Mouse (Mus musculus) T-helper 17 cell (primary cell): ENCODE measurements around the gene Gm9789.
"Not testable (repeated sequence)": the region's sequence is repeated elsewhere in the genome, so short reads cannot be mapped to it uniquely, and the experiment has no call there.

ENCODE experiments used
- in situ Hi-C, 2 experiments: fragments of 300-600 bp; cut with MboI, MseI; formaldehyde crosslinking; loops; 1 replicate in 1 of 2; 2 replicates in 1 of 2; pipeline ENCODE4 v1.15.1; 2025; ENCODE audit warnings: high pct_unique_total_duplicates in 2 of 2

Gm9789 gene

GRCm38 (mm10) chr16:89157652-89158051 lies at the start of gene Gm9789:
Gene Gm9789, plus strand, starts transcription at chr16:89157952.
- in situ Hi-C loops: no loop called here

- in situ Hi-C loops: no loop called here
Observed at GRCm38 (mm10) chr16:89140551-89140950, 17.2 kb upstream of the Gm9789 start, which contains the start of gene Gm6358. Gene Gm6358, plus strand, starts transcription at chr16:89140851.

- in situ Hi-C loops: no loop called here
Observed at GRCm38 (mm10) chr16:89150786-89151185, 7.0 kb upstream of the Gm9789 start, which contains the start of gene Gm10061. Gene Gm10061, plus strand, starts transcription at chr16:89151086.

GRCm38 (mm10) chr16:89169190-89169589 lies 11.4 kb downstream of the Gm9789 start, which contains the start of gene Gm7735:
Gene Gm7735, plus strand, starts transcription at chr16:89169490.
- in situ Hi-C loops: not testable (repeated sequence)

- in situ Hi-C loops: no loop called here
Observed at GRCm38 (mm10) chr16:89174435-89174834, 16.7 kb downstream of the Gm9789 start, which contains the start of gene 1110057P08Rik. Gene 1110057P08Rik, plus strand, starts transcription at chr16:89174735.

GRCm38 (mm10) chr16:89188621-89189020 lies 30.9 kb downstream of the Gm9789 start:
- in situ Hi-C loops: no loop called here

- in situ Hi-C loops: no loop called here
Observed at GRCm38 (mm10) chr16:89205561-89205960, 47.8 kb downstream of the Gm9789 start, which contains the start of gene Krtap20-2. Gene Krtap20-2, plus strand, starts transcription at chr16:89205861.
